In genomic region chr1:170438471-170439151, GRCm38 (mm10) we compare ENCODE assay signal across 12 mouse cellular contexts.
DNase-seq lines count a peak whose midpoint lies in the region; ATAC-seq lines count a peak whose summit lies in the region.
"Had no signal": no experiment of that assay in that cellular context is flagged by ENCODE, and none has a peak within 500 bp of the region (broad histone marks: within the 10 kb centered on the region; RNA-seq: fewer than 3 reads in every experiment).

No protein-coding gene starts in this region.

- DNase-seq in kidney, adult 11 months, result no peak
- DNase-seq in brain, adult 2 months (ENCODE audit: low read depth, low spot score), result peak; percentile 57
- no peak for DNase-seq in right cerebral cortex, adult 18-20 months
- DNase-seq: adrenal gland, postnatal 14 days; cerebellum, postnatal 25 days; liver, postnatal 0 days had no signal

- H3K4me3 ChIP-seq in kidney, embryonic 14.5 days (ENCODE audit: low read length), result no peak overlapping the region
- no peak overlapping the region for H3K4me3 ChIP-seq in forebrain, embryonic 15.5 days
- no peak overlapping the region for H3K4me3 ChIP-seq in neural tube, embryonic 14.5 days (ENCODE audit: low read depth, low read length)
- H3K4me3 ChIP-seq: embryonic facial prominence, embryonic 15.5 days; limb, embryonic 12.5 days had no signal

- H3K27ac ChIP-seq in kidney, embryonic 14.5 days (ENCODE audit: low read depth, low read length), result no peak overlapping the region; the same call in 1 of the 2 replicates
- no peak overlapping the region for H3K27ac ChIP-seq in forebrain, embryonic 15.5 days (replicated peaks)
- H3K27ac ChIP-seq in neural tube, embryonic 14.5 days (ENCODE audit: low read depth, low read length), result peak overlapping the region; percentile 5; the same call in 1 of the 2 replicates
- H3K27ac ChIP-seq: embryonic facial prominence, embryonic 15.5 days; limb, embryonic 12.5 days had no signal

- no peak overlapping the region for H3K9ac ChIP-seq in kidney, embryonic 14.5 days (ENCODE audit: low read depth, low read length)
- no peak overlapping the region for H3K9ac ChIP-seq in forebrain, embryonic 15.5 days (replicated peaks)
- no peak overlapping the region for H3K9ac ChIP-seq in neural tube, embryonic 14.5 days (replicated peaks; ENCODE audit: low read depth, low read length)
- H3K9ac ChIP-seq: embryonic facial prominence, embryonic 15.5 days; limb, embryonic 12.5 days; liver, postnatal 0 days had no signal

- peaks cover 9% of the 10 kb centered on the region; the same call in 1 of the 2 replicates for H3K4me1 ChIP-seq in kidney, embryonic 14.5 days (ENCODE audit: control insufficient read depth, insufficient read depth, low read length)
- H3K4me1 ChIP-seq in forebrain, embryonic 15.5 days, result peaks cover 7% of the 10 kb centered on the region
- H3K4me1 ChIP-seq in neural tube, embryonic 14.5 days (ENCODE audit: control insufficient read depth, insufficient read depth, low read length), result no peaks in the 10 kb centered on the region
- H3K4me1 ChIP-seq: embryonic facial prominence, embryonic 15.5 days had no signal

- ATAC-seq in kidney, embryonic 14.5 days (ENCODE audit: low FRiP score, low TSS enrichment), result peak; percentile 89
- ATAC-seq in forebrain, embryonic 15.5 days (replicated peaks), result 0 out of 2 replicates have a peak, but pooled peaks have one; percentile 32
- peak; percentile 65 for ATAC-seq in neural tube, embryonic 14.5 days (ENCODE audit: low read depth)
- no peak for ATAC-seq in erythroblast, adult 5-6 weeks (replicated peaks; ENCODE audit: low FRiP score, poor library complexity, severe bottlenecking)
- ATAC-seq: liver, postnatal 0 days had no signal

- 45% methylated on average over 7 of the region's 7 CpGs for WGBS in kidney, embryonic 14.5 days
- 51% methylated on average over 7 of the region's 7 CpGs for WGBS in forebrain, embryonic 15.5 days
- WGBS in neural tube, embryonic 14.5 days, result 69% methylated on average over 7 of the region's 7 CpGs

- H3K9me3 ChIP-seq in kidney, embryonic 14.5 days (ENCODE audit: control insufficient read depth, low read length), result no peaks in the 10 kb centered on the region
- H3K9me3 ChIP-seq in forebrain, embryonic 15.5 days, result no peaks in the 10 kb centered on the region
- H3K9me3 ChIP-seq in neural tube, embryonic 14.5 days (ENCODE audit: control insufficient read depth, low read length), result no peaks in the 10 kb centered on the region
- H3K9me3 ChIP-seq: embryonic facial prominence, embryonic 15.5 days; limb, embryonic 12.5 days had no signal

- no peaks in the 10 kb centered on the region for H3K36me3 ChIP-seq in kidney, embryonic 14.5 days (ENCODE audit: control insufficient read depth, insufficient read depth, low read length)
- no peaks in the 10 kb centered on the region for H3K36me3 ChIP-seq in forebrain, embryonic 15.5 days
- H3K36me3 ChIP-seq in neural tube, embryonic 14.5 days (ENCODE audit: control insufficient read depth, insufficient read depth, low read length), result no peaks in the 10 kb centered on the region
- H3K36me3 ChIP-seq: embryonic facial prominence, embryonic 15.5 days; limb, embryonic 12.5 days had no signal

- no peaks in the 10 kb centered on the region for H3K27me3 ChIP-seq in kidney, embryonic 14.5 days (ENCODE audit: control insufficient read depth, insufficient read depth, low read length)
- H3K27me3 ChIP-seq in forebrain, embryonic 15.5 days, result no peaks in the 10 kb centered on the region
- no peaks in the 10 kb centered on the region for H3K27me3 ChIP-seq in neural tube, embryonic 14.5 days (ENCODE audit: control insufficient read depth, insufficient read depth, low read length)
- H3K27me3 ChIP-seq: embryonic facial prominence, embryonic 15.5 days; limb, embryonic 12.5 days had no signal

- no peak overlapping the region for H3K4me2 ChIP-seq in kidney, embryonic 14.5 days (replicated peaks; ENCODE audit: low read depth, low read length)
- H3K4me2 ChIP-seq in forebrain, embryonic 15.5 days (replicated peaks), result no peak overlapping the region
- no peak overlapping the region for H3K4me2 ChIP-seq in neural tube, embryonic 14.5 days (ENCODE audit: low read depth, low read length)
- H3K4me2 ChIP-seq: embryonic facial prominence, embryonic 15.5 days; limb, embryonic 12.5 days had no signal
